Comparison of ENCODE assay signal across 10 mouse cellular contexts in genomic region chr12:3841121-3841520, GRCm38 (mm10). TPM values are rescaled to one million over a fixed set of nuclear protein-coding genes. Genes with fewer than 3 reads are reported as not detected.
DNase-seq lines count a peak whose midpoint lies in the region; ATAC-seq lines count a peak whose summit lies in the region.
"Had no signal": no experiment of that assay in that cellular context is flagged by ENCODE, and none has a peak within 500 bp of the region (broad histone marks: within the 10 kb centered on the region; RNA-seq: fewer than 3 reads in every experiment).

No protein-coding gene starts in this region.

- H3K9me3 ChIP-seq in kidney, embryonic 16.5 days (ENCODE audit: low read length): no peaks in the 10 kb centered on the region
- no peaks in the 10 kb centered on the region for H3K9me3 ChIP-seq in heart, embryonic 13.5 days
- H3K9me3 ChIP-seq: G1E had no signal

- H3K27me3 ChIP-seq in kidney, embryonic 16.5 days (ENCODE audit: insufficient read depth, low read length): no peaks in the 10 kb centered on the region
- H3K27me3 ChIP-seq in heart, embryonic 13.5 days (replicated peaks): no peaks in the 10 kb centered on the region

- H3K27ac ChIP-seq in kidney, embryonic 16.5 days (ENCODE audit: low read length): no peak overlapping the region
- H3K27ac ChIP-seq in heart, embryonic 13.5 days (replicated peaks): no peak overlapping the region
- H3K27ac ChIP-seq: hindbrain, embryonic 14.5 days; macrophage had no signal

- peaks cover 26% of the 10 kb centered on the region for H3K4me1 ChIP-seq in kidney, embryonic 16.5 days (ENCODE audit: insufficient read depth, low read length)
- H3K4me1 ChIP-seq in heart, embryonic 13.5 days: peaks cover 53% of the 10 kb centered on the region

- H3K4me2 ChIP-seq in kidney, embryonic 16.5 days (replicated peaks; ENCODE audit: low read depth, low read length): no peak overlapping the region
- no peak overlapping the region for H3K4me2 ChIP-seq in heart, embryonic 13.5 days
- H3K4me2 ChIP-seq: hindbrain, embryonic 14.5 days had no signal

- ATAC-seq in kidney, embryonic 16.5 days (ENCODE audit: low FRiP score, low TSS enrichment): no peak
- ATAC-seq in heart, embryonic 13.5 days (ENCODE audit: extremely low read depth, insufficient number of reproducible peaks, low FRiP score, low TSS enrichment): no peak

- no peak overlapping the region for H3K9ac ChIP-seq in kidney, embryonic 16.5 days (replicated peaks; ENCODE audit: low read length)
- H3K9ac ChIP-seq in heart, embryonic 13.5 days: 0 out of 2 replicates have a peak overlapping the region, but pooled peaks have one; percentile 5
- H3K9ac ChIP-seq: hindbrain, embryonic 14.5 days had no signal

- 51% methylated on average over 4 of the region's 4 CpGs for WGBS in kidney, embryonic 16.5 days
- WGBS in heart, embryonic 13.5 days: 51% methylated on average over 4 of the region's 4 CpGs

- peaks cover 62% of the 10 kb centered on the region for H3K36me3 ChIP-seq in kidney, embryonic 16.5 days (ENCODE audit: insufficient read depth, low read length)
- peaks cover 85% of the 10 kb centered on the region for H3K36me3 ChIP-seq in heart, embryonic 13.5 days
- H3K36me3 ChIP-seq: G1E had no signal

- no peak overlapping the region for H3K4me3 ChIP-seq in kidney, embryonic 16.5 days (ENCODE audit: low read length)
- no peak overlapping the region for H3K4me3 ChIP-seq in heart, embryonic 13.5 days

- intact Hi-C loops in left cerebral cortex, postnatal 36 days (cut with DNase I): no loop called here

- peak; percentile 84 for DNase-seq in kidney, adult 18-20 months
- DNase-seq in Muller cell, postnatal 12 days (ENCODE audit: inconsistent ontology term): peak; percentile 77
- DNase-seq in adrenal gland, postnatal 36 days: peak; percentile 74 to 77
- DNase-seq in spleen, adult 18-20 months: no peak
- no peak for DNase-seq in left cerebral cortex, postnatal 36 days (ENCODE audit: low spot score in 2 of 2)

RNA-seq across cellular contexts. Expression of gene Dnmt3a, which starts 35.3 kb away (rescaled TPM):
- polyA plus RNA-seq in kidney, embryonic 16.5 days (2015; fragmentation: Nextera tagmentation; extraction: Ambion mirVana): 82.9 and 88.1 TPM in 2 replicates
- 10 to 100 TPM; 51.6 to 52.4 TPM for total RNA-seq in adrenal gland, postnatal 36 days (2021)
- 94.2 and 108 TPM in 2 replicates for polyA plus RNA-seq in heart, embryonic 13.5 days (2015; fragmentation: Nextera tagmentation; extraction: Ambion mirVana)
- 100 to 1,000 TPM; 100 to 124 TPM for total RNA-seq in left cerebral cortex, postnatal 36 days (2021)

Comparison
In these comparisons a context has a peak if more than half of its experiments do, and no peak if none do; other contexts are left out.
1. DNase-seq: peak in kidney, adult 18-20 months (single experiment), Muller cell, postnatal 12 days (single experiment) and adrenal gland, postnatal 36 days (2 of 2); none in spleen, adult 18-20 months (0 of 2) and left cerebral cortex, postnatal 36 days (0 of 2).